Mouse (Mus musculus): ENCODE results near the gene Psme2b.
A peak's percentile ranks its signal among the peaks of the same experiment; 100 is the strongest.
"Not testable (repeated sequence)": the region's sequence is repeated elsewhere in the genome, so short reads cannot be mapped to it uniquely, and the experiment has no call there.

Psme2b gene

DNA sequence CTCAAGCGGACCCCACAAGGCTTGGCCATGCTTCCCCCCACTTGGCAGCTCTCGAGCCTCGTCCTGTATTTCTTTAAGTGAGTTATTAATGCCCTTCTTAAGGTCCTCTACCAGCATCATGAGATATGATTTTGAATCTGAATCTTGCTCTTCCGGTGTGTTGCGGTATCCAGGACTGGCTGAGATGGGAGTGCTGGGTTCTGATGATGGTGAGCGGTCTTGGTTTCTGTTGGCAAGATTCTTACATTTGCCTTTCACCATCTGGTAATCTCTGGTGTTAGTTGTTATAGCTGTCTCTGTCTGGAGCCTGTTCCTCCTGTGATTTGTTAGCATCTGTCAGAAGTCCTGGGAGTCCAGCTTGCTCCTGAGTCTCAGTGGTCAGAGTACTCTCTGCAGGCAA lies at the start of gene Psme2b:
Gene Psme2b (minus strand): TSS at position 101 of the 400 bp plus-strand sequence.
- DNase-seq (ENCODE audit: low spot score) = not testable (repeated sequence)

DNA sequence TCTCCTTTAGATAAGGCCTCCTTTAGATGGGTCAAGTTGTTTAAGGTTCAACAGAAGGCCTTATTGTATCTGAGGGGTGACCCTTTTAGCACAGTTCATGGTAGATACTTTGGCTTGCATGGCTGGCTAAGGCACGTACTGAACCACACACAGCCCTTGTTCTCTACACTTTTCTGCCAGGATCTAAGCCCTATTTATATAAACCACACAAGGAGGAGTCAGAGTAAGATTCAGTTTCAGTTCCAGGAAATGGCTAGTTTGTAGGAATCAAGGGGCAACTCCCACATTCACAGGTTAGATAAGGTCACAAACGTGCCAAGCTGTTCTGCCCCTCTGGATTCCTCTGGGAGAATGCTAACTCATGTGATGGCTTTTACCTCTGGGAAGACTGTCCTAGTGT lies 48.0 kb upstream of the Psme2b start, which contains the start of gene Tgtp1:
Gene Tgtp1 (minus strand): TSS at position 155 of the 400 bp plus-strand sequence.
- not testable (repeated sequence) for DNase-seq (ENCODE audit: low spot score)

GRCm38 (mm10) chr11:48993296-48993695 lies 47.3 kb upstream of the Psme2b start:
- DNase-seq (ENCODE audit: low spot score) = peak; percentile 8

DNA sequence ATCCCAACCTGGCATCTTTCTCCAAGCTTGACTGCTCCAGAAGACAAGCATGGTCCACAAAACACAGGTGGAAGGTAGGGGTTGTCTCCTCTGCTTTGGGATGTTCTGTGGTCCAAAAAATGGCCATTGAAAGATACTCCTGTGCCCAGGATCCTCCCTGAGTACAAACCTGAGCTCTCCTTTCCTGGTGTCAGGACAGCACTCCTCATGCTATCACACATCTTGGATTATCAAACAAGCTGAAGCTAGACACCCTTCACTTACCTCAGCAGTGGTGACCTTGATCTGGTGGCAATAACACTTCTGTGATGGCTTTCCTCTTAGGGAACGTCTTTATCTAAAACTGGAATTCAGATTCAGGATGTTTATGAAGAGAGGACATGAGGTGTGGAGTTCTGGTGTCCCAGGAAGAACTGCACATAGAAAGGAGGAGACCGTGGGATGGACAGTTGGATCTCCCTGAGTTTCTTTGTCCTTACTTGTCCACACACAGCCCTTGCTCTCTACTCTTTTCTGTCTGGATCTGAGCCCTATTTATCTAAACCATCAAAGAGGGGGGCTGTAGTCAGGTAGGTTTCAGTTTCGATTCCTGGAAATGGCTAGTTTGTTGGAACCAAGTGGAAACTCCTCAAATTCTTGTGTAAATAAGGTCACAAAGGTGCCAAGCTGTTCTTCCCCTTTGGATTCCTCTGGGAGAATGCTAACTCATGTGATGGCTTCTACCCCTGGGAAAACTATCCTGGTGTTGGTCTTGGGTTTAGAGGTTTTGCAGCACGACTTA lies 45.9 kb upstream of the Psme2b start, which contains the start of gene Gm12185:
Gene Gm12185 (minus strand): TSS at position 487 of the 781 bp plus-strand sequence.
- DNase-seq (ENCODE audit: low spot score) = not testable (repeated sequence)

- DNase-seq (ENCODE audit: low spot score) = not testable (repeated sequence)
Measured at GRCm38 (mm10) chr11:48989981-48990380, 44.0 kb upstream of the Psme2b start.

- not testable (repeated sequence) for DNase-seq (ENCODE audit: low spot score)
Measured at GRCm38 (mm10) chr11:48988219-48988618, 42.2 kb upstream of the Psme2b start.

GRCm38 (mm10) chr11:48982848-48983247 lies 36.9 kb upstream of the Psme2b start:
- not testable (repeated sequence) for DNase-seq (ENCODE audit: low spot score)

GRCm38 (mm10) chr11:48980052-48980451 lies 34.1 kb upstream of the Psme2b start:
- DNase-seq (ENCODE audit: low spot score) = not testable (repeated sequence)

- DNase-seq (ENCODE audit: low spot score) = not testable (repeated sequence)
Measured at GRCm38 (mm10) chr11:48979251-48979650, 33.3 kb upstream of the Psme2b start, which contains the start of gene 9930111J21Rik1. 9930111J21Rik1 (minus strand) TSS chr11:48979398.

- not testable (repeated sequence) for DNase-seq (ENCODE audit: low spot score)
Measured at GRCm38 (mm10) chr11:48978240-48978939, 32.4 kb upstream of the Psme2b start, which contains the start of gene Olfr56. Olfr56 (plus strand) TSS chr11:48978889.

GRCm38 (mm10) chr11:48974686-48975085 lies 28.7 kb upstream of the Psme2b start:
- not testable (repeated sequence) for DNase-seq (ENCODE audit: low spot score)

DNA sequence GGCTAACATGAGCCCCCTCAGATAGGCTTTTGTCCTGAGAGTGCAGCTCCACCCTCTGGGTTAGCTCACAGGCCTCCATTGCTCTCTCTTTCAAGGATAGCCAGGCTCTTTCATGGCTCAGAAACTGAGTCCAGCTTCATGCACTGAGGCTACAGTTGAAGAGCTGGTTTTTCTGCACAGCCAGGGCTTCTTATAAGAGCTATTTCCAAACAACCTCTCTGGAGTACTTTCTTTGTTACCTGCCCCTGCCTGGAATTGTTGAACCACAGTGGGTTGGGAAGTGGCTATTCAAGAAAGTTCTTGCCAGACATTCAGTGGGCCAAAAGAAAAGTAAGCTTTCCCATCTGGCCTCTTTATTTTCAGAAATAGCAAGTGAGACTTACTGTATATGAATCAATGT lies 6.7 kb downstream of the Psme2b start:
- not testable (repeated sequence) for DNase-seq (ENCODE audit: low spot score)

DNA sequence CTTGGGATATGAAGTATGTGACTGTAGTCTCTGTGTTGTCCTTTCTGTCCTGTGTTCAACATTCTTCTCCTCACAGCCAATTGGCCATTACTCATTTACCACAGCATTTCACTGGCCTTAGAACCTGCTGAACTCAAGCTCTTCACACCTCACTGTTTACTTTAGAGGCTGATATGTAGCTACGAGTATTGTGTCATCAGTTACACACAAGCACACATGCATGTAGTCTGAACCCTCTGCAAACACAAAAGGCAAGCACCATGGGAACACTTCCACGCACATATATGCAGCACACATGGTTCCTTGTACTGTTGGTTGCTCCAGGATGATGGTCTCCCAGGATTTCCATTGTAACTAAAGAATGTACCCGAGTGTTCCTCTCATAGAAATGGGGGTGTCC lies 10.7 kb downstream of the Psme2b start:
- DNase-seq (ENCODE audit: low spot score) = not testable (repeated sequence)

DNA sequence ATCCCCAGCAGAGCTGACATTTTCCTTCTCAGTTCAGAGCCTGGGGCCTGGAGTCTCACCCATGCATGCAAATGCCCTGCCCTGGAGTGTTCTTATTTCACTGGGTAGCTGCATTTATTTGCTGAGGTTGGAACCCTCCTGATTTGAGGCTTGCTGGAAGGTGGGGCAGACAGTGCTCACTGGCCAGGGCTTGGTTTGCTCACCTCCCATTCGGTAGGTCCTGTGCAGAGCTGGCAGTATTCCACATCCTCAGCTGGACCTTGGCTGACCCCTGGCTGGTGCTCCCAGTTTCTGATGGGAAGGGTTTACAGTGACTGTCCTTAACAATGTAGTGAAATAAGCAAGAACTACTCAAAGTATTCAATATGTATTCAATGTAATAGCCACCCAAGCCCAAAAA lies 12.1 kb downstream of the Psme2b start:
- not testable (repeated sequence) for DNase-seq (ENCODE audit: low spot score)

DNA sequence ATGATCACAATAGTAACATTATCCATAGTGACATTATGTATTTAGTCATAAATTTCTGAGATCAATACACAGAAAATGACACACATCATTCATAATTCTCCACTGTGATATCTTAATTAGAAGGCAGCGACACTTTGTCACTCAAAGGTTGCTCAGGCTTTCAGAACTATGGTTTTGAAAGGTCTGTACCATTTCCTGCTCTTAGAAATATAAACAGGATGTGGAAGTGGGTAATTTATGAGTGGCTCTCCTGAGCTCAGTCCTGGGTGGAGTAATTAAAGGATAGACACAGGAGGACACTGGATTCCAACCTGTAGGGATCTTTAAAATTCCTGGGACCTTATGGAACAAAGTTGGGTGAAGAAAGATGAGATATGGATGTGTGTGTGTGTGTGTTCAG lies 12.6 kb downstream of the Psme2b start:
- DNase-seq (ENCODE audit: low spot score) = not testable (repeated sequence)

DNA sequence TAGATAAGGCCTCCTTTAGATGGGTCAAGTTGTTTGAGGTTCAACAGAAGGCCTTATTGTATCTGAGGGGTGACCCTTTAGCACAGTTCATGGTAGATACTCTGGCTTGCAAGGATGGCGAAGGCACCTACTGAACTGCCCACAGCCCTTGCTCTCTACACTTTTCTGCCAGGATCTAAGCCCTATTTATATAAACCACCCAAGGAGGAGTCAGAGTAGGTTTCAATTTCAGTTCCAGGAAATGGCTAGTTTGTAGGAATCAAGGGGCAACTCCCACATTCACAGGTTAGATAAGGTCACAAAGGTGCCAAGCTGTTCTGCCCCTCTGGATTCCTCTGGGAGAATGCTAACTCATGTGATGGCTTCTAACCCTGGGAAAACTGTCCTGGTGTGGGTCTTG lies 17.9 kb downstream of the Psme2b start:
- not testable (repeated sequence) for DNase-seq (ENCODE audit: low spot score)

DNA sequence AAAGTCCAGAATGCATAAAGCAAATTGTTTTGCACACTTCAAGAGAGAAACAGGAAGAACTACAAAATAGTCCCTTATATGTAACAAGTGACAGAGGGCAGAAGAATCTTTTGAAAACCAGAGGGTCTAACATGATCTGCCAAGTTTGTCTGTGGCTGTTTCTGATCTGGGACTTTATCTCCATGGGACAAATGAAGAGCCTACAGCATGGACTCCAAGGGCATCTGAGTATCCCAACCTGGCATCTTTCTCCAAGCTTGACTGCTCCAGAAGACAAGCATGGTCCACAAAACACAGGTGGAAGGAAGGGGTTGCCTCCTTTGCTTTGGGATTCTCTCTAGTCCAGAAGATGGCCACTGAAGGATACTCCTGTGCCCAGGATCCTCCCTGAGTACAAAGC lies 19.6 kb downstream of the Psme2b start:
- not testable (repeated sequence) for DNase-seq (ENCODE audit: low spot score)

GRCm38 (mm10) chr11:48923818-48924217 lies 22.2 kb downstream of the Psme2b start:
- DNase-seq (ENCODE audit: low spot score) = not testable (repeated sequence)

- DNase-seq (ENCODE audit: low spot score) = no peak
Measured at GRCm38 (mm10) chr11:48918380-48918779, 27.6 kb downstream of the Psme2b start.

DNA sequence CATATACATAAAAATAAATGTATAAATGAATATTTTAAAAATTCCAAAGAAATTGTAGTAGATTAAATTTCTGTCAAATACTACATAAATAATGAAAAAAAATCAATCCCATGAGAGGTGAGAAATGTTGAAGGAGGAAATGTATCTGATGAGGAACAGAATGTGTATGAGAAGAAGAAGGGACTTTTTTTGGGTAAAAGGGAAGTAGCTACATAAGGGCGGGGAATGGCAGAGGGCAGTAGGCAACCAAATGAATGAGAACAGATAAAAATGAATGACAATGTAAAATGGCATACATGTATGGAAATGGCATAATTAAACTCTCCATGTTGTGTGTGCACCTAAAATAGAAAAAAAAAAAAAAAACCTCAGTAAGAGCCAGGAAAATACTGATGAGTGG lies 32.4 kb downstream of the Psme2b start:
- DNase-seq (ENCODE audit: low spot score) = no peak

GRCm38 (mm10) chr11:48908459-48908858 lies 37.5 kb downstream of the Psme2b start:
- DNase-seq (ENCODE audit: low spot score) = no peak

DNA sequence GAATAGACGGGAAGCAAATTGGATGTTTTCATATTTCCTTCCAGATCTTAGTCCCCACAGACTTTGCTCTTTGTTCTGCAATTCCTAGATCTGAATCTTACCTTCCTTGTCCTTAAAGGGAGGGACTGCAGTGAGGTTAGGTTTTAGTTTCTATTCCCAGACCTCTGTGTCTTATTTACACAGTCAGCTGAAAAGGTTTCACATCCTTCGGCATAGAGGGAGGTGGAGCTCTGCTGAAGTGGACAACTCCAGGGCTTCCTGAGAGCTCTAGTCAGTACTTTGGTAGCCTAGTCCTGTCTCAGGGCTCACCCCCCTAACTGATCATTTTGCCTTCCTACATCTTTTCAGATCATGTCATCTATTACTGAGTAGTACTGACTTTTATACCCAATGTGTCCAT lies 44.0 kb downstream of the Psme2b start, which contains the start of gene Gm5431:
Gene Gm5431 (minus strand): TSS at position 194 of the 400 bp plus-strand sequence.
- no peak for DNase-seq (ENCODE audit: low spot score)

GRCm38 (mm10) chr11:48901567-48901930 lies 44.4 kb downstream of the Psme2b start:
- DNase-seq (ENCODE audit: low spot score) = not testable (repeated sequence)
